Mouse (Mus musculus) macrophage (primary cell): Measurements from ENCODE around the gene Myo16. TPM values are rescaled to one million over a fixed set of nuclear protein-coding genes. Genes with fewer than 3 reads are reported as not detected.

ENCODE experiments used
- H3K27ac ChIP-seq: fragments of 350-480 bp; formaldehyde crosslinking; 2 replicates; pipeline ENCODE4 v1.9.0; 2021
- H3K36me3 ChIP-seq: fragments of 350-480 bp; formaldehyde crosslinking; 2 replicates; pipeline ENCODE4 v1.9.0; 2021; ENCODE audit errors: inconsistent target
- H3K4me3 ChIP-seq: fragments of 350-480 bp; formaldehyde crosslinking; 2 replicates; pipeline ENCODE4 v1.9.0; 2021; ENCODE audit errors: inconsistent target
- H3K79me2 ChIP-seq: fragments of 350-480 bp; formaldehyde crosslinking; 2 replicates; pipeline ENCODE4 v1.9.0; 2021; ENCODE audit errors: inconsistent target
- WGBS: methylation state at CpG from one replicate; pipeline ENCODE4 v1.1.7; 2026; ENCODE audit warnings: inconsistent platforms; ENCODE audit not compliant: missing documents; 5-methylcytosine and 5-hydroxymethylcytosine counted together
- polyA plus RNA-seq: library from polyadenylated mRNA; stranded (reverse); fragments of 250-400 nt; gene quantifications from 3 replicates; pipeline ENCODE4 v1.2.4, GENCODE M21; 2018; ENCODE audit warnings: inconsistent platforms

Myo16 gene
- polyA plus RNA-seq, 1 experiment from 2014 or later: not detected

- WGBS: 66% methylated on average over 2 of the region's 2 CpGs
- no peak overlapping the region for H3K4me3 ChIP-seq
- no peaks in the 10 kb centered on the region for H3K36me3 ChIP-seq
- H3K79me2 ChIP-seq: no peaks in the 10 kb centered on the region
- no peak overlapping the region for H3K27ac ChIP-seq
Observed at GRCm38 (mm10) chr8:10222770-10223169, 69.1 kb downstream of the Myo16 start.

GRCm38 (mm10) chr8:10223528-10224194 is 70.0 kb downstream of the Myo16 start:
- Histone ChIP-seq H3K36me3 (no peaks in the 10 kb centered on the region), H3K4me3 (no peak overlapping the region)
- 45% methylated on average over 6 of the region's 6 CpGs for WGBS

GRCm38 (mm10) chr8:10224305-10224971 is 70.7 kb downstream of the Myo16 start:
- WGBS: 83% methylated on average over 10 of the region's 10 CpGs

More at GRCm38 (mm10) chr8:10223528-10224194, 70.0 kb downstream of the Myo16 start:
- Histone ChIP-seq H3K27ac (no peak overlapping the region), H3K79me2 (no peaks in the 10 kb centered on the region)

GRCm38 (mm10) chr8:10225018-10225417 is 71.3 kb downstream of the Myo16 start:
- Histone ChIP-seq H3K4me3 (no peak overlapping the region), H3K36me3 (no peaks in the 10 kb centered on the region), H3K27ac (no peak overlapping the region), H3K79me2 (no peaks in the 10 kb centered on the region)
- WGBS: 89% methylated on average over 2 of the region's 2 CpGs

More at GRCm38 (mm10) chr8:10224305-10224971, 70.7 kb downstream of the Myo16 start:
- Histone ChIP-seq H3K27ac (no peak overlapping the region), H3K36me3 (no peaks in the 10 kb centered on the region), H3K4me3 (no peak overlapping the region), H3K79me2 (no peaks in the 10 kb centered on the region)

- Histone ChIP-seq H3K79me2 (no peaks in the 10 kb centered on the region), H3K36me3 (no peaks in the 10 kb centered on the region), H3K4me3 (no peak overlapping the region), H3K27ac (no peak overlapping the region)
- whole genome bisulfite sequencing: 52% methylated on average over 8 of the region's 8 CpGs
Observed at GRCm38 (mm10) chr8:10230746-10231369, 77.1 kb downstream of the Myo16 start.

GRCm38 (mm10) chr8:10234516-10234915 is 80.8 kb downstream of the Myo16 start:
- Histone ChIP-seq H3K4me3 (no peak overlapping the region), H3K27ac (no peak overlapping the region), H3K36me3 (no peaks in the 10 kb centered on the region), H3K79me2 (no peaks in the 10 kb centered on the region)
- WGBS: 90% methylated on average over 2 of the region's 2 CpGs

- H3K4me3 ChIP-seq: no peak overlapping the region
- 69% methylated on average over 3 of the region's 3 CpGs for WGBS
- H3K36me3 ChIP-seq: no peaks in the 10 kb centered on the region
- H3K27ac ChIP-seq: no peak overlapping the region
- no peaks in the 10 kb centered on the region for H3K79me2 ChIP-seq
Observed at GRCm38 (mm10) chr8:10243344-10243743, 89.6 kb downstream of the Myo16 start.

GRCm38 (mm10) chr8:10249156-10249555 is 95.4 kb downstream of the Myo16 start:
- no peaks in the 10 kb centered on the region for H3K36me3 ChIP-seq
- H3K4me3 ChIP-seq: no peak overlapping the region
- 11% methylated on average over 15 of the region's 15 CpGs for WGBS
- H3K27ac ChIP-seq: no peak overlapping the region
- H3K79me2 ChIP-seq: no peaks in the 10 kb centered on the region

- H3K36me3 ChIP-seq: no peaks in the 10 kb centered on the region
- H3K4me3 ChIP-seq: no peak overlapping the region
- no peak overlapping the region for H3K27ac ChIP-seq
- no peaks in the 10 kb centered on the region for H3K79me2 ChIP-seq
- 71% methylated on average over 2 of the region's 2 CpGs for WGBS
Observed at GRCm38 (mm10) chr8:10255741-10256140, 102.0 kb downstream of the Myo16 start.

GRCm38 (mm10) chr8:10256563-10256962 is 102.9 kb downstream of the Myo16 start:
- 81% methylated on average over 3 of the region's 3 CpGs for WGBS
- H3K27ac ChIP-seq: no peak overlapping the region
- H3K4me3 ChIP-seq: no peak overlapping the region
- H3K36me3 ChIP-seq: no peaks in the 10 kb centered on the region
- no peaks in the 10 kb centered on the region for H3K79me2 ChIP-seq

GRCm38 (mm10) chr8:10270094-10270493 is 116.4 kb downstream of the Myo16 start:
- Histone ChIP-seq H3K4me3 (no peak overlapping the region), H3K79me2 (no peaks in the 10 kb centered on the region), H3K36me3 (no peaks in the 10 kb centered on the region), H3K27ac (no peak overlapping the region)
- 33% methylated on average over 4 of the region's 4 CpGs for WGBS

- Histone ChIP-seq H3K27ac (no peak overlapping the region), H3K4me3 (no peak overlapping the region), H3K79me2 (no peaks in the 10 kb centered on the region), H3K36me3 (no peaks in the 10 kb centered on the region)
- WGBS: 33% methylated on average over 4 of the region's 4 CpGs
Observed at GRCm38 (mm10) chr8:10292600-10292999, 138.9 kb downstream of the Myo16 start.

- Histone ChIP-seq H3K79me2 (no peaks in the 10 kb centered on the region), H3K36me3 (no peaks in the 10 kb centered on the region), H3K4me3 (no peak overlapping the region), H3K27ac (no peak overlapping the region)
- 43% methylated on average over 3 of the region's 3 CpGs for WGBS
Observed at GRCm38 (mm10) chr8:10300797-10301196, 147.1 kb downstream of the Myo16 start.

GRCm38 (mm10) chr8:10303061-10303460 is 149.3 kb downstream of the Myo16 start:
- Histone ChIP-seq H3K36me3 (no peaks in the 10 kb centered on the region), H3K27ac (no peak overlapping the region), H3K4me3 (no peak overlapping the region), H3K79me2 (no peaks in the 10 kb centered on the region)
- WGBS: 87% methylated on average over 4 of the region's 4 CpGs

- no peak overlapping the region for H3K27ac ChIP-seq
- WGBS: 93% methylated on average over 3 of the region's 3 CpGs
- no peak overlapping the region for H3K4me3 ChIP-seq
- no peaks in the 10 kb centered on the region for H3K36me3 ChIP-seq
- no peaks in the 10 kb centered on the region for H3K79me2 ChIP-seq
Observed at GRCm38 (mm10) chr8:10303992-10304391, 150.3 kb downstream of the Myo16 start.
